Mouse (Mus musculus) G1E (cell line): ENCODE measurements around the gene Mrap2. TPM values are rescaled to one million over a fixed set of nuclear protein-coding genes. Genes with fewer than 3 reads are reported as not detected.
"Not testable (repeated sequence)": the region's sequence is repeated elsewhere in the genome, so short reads cannot be mapped to it uniquely, and the experiment has no call there.

Source experiments
- ATAC-seq: 2 replicates; pipeline ENCODE4 v1.8.0; 2016; ENCODE audit warnings: mild to moderate bottlenecking; ENCODE audit not compliant: insufficient number of reproducible peaks, poor library complexity, low FRiP score, severe bottlenecking; ENCODE audit errors: extremely low read depth
- DNase-seq: peaks from one replicate; pipeline ENCODE4 v3.0.0; 2012; ENCODE audit warnings: low spot score
- H3K27me3 ChIP-seq: 2 replicates; pipeline ENCODE4 v1.6.1; 2012; ENCODE audit warnings: mild to moderate bottlenecking, low read length, inconsistent platforms; ENCODE audit not compliant: insufficient read depth
- H3K36me3 ChIP-seq: replicated peaks from 2 replicates; pipeline ENCODE3; 2012; ENCODE audit warnings: mild to moderate bottlenecking, inconsistent platforms
- H3K4me1 ChIP-seq: 2 replicates; pipeline ENCODE4 v1.6.1; 2012; ENCODE audit warnings: low read depth, low read length, inconsistent platforms, mixed read lengths; ENCODE audit not compliant: insufficient read depth
- H3K4me3 ChIP-seq: 2 replicates; pipeline ENCODE4 v1.5.1; 2012; ENCODE audit warnings: low read depth, mild to moderate bottlenecking, inconsistent platforms, low read length, moderate library complexity, mixed read lengths
- H3K9me3 ChIP-seq: replicated peaks from 2 replicates; pipeline ENCODE4 v1.6.1; 2012; ENCODE audit warnings: inconsistent platforms
- CTCF ChIP-seq: IDR thresholded peaks from 2 replicates; pipeline ENCODE4 v1.5.1; 2012; ENCODE audit warnings: low read depth, low read length, inconsistent platforms, mixed read lengths
- GATA1 ChIP-seq: IDR thresholded peaks from 2 replicates; pipeline ENCODE4 v1.6.1; 2012; ENCODE audit warnings: borderline replicate concordance, low read length, inconsistent platforms, mixed read lengths
- GATA2 ChIP-seq: IDR thresholded peaks from 2 replicates; pipeline ENCODE4 v1.6.1; 2012; ENCODE audit warnings: low read depth, low read length, inconsistent platforms, borderline replicate concordance
- POLR2AphosphoS5 ChIP-seq: IDR thresholded peaks from 2 replicates; pipeline ENCODE4 v1.6.1; 2012; ENCODE audit warnings: low read depth, low read length, inconsistent platforms; ENCODE audit not compliant: insufficient replicate concordance
- TAL1 ChIP-seq: conservative IDR thresholded peaks from 2 replicates; pipeline ENCODE4 v1.6.1; 2012; ENCODE audit warnings: low read depth, low read length, inconsistent platforms, mixed read lengths
- polyA plus RNA-seq: library from polyadenylated mRNA; stranded (reverse); fragments of >175 nt; gene quantifications from 2 replicates; pipeline ENCODE4 v1.2.3, GENCODE M21; 2012
- total RNA-seq, 2 experiments: library from RNA; stranded (forward) in 1 of 2; stranded (reverse) in 1 of 2; fragments of 200-1000 nt in 1 of 2; fragments of >200 nt in 1 of 2; fragmentation: Nextera tagmentation in 1 of 2; gene quantifications; 2 replicates each; pipeline ENCODE4 v1.2.3; 2014 to 2017

Mrap2 gene
- not detected in 2 replicates for total RNA-seq (2014; fragmentation: Nextera tagmentation)
- total RNA-seq (2017) = not detected in 2 replicates
- polyA plus RNA-seq = not detected in 2 replicates

DNA sequence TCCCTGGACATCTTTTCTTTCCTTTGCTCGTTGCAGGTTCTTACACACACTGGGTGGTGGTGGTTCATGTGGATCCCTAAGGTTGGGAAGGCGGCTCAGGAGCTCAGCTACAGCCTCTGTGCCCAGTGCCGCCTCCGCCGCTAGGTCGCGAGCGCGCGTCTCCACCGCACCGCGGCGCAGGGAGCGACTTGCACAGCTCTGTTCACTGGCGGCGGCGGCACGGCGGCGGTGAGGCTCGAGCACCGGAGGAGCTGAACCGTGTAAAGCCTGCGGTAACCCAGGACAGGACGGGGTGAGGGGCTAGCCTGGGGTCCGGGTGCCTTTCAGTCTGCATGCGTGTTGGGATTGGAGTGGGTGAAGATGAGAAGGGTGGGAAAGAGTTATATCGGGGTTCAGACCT is at the start of gene Mrap2:
Mrap2 (plus strand) TSS at position 201 of the 400 bp plus-strand sequence.
- H3K27me3 ChIP-seq = no peaks in the 10 kb centered on the region
- H3K36me3 ChIP-seq = no peaks in the 10 kb centered on the region
- no peak for ATAC-seq
- H3K4me3 ChIP-seq = no peak within 1 kb of the TSS
- H3K9me3 ChIP-seq = no peaks in the 10 kb centered on the region
- no peak for TF ChIP-seq GATA2
- TF ChIP-seq TAL1 = no peak
- no peak for TF ChIP-seq POLR2AphosphoS5
- TF ChIP-seq GATA1 = no peak
- TF ChIP-seq CTCF = no peak
- H3K4me1 ChIP-seq = no peaks in the 10 kb centered on the region
- no peak for DNase-seq

DNA sequence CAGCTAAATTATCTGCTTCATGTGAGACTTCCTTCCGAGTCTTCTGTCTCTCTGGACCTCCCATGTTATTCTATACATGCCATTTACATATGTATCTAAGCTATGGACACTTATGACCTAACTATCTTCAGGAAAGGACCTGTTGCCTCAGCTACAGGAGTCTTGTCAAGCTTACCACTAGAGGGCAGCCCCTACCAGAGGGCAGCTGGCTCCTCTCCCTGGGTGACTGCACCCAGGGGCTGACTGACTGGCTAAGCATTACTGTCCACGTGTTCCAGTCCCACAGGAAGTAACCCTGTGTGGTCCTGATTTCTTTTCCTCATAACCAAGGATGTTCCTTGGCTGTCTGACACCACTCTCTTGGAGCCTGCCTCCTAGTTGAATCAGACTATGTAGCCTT is 46.1 kb upstream of the Mrap2 start:
- TF ChIP-seq CTCF (peak; percentile 44; the same call in 1 of the 2 replicates), GATA1 (no peak), POLR2AphosphoS5 (no peak), GATA2 (no peak), TAL1 (no peak)
- no peaks in the 10 kb centered on the region for H3K4me1 ChIP-seq
- peaks cover 3% of the 10 kb centered on the region; the same call in 1 of the 2 replicates for H3K27me3 ChIP-seq
- no peaks in the 10 kb centered on the region for H3K36me3 ChIP-seq
- DNase-seq (peak; percentile 12), ATAC-seq (peak; percentile 66; the same call in 1 of the 2 replicates)
- H3K4me3 ChIP-seq = no peak overlapping the region
- no peaks in the 10 kb centered on the region for H3K9me3 ChIP-seq

DNA sequence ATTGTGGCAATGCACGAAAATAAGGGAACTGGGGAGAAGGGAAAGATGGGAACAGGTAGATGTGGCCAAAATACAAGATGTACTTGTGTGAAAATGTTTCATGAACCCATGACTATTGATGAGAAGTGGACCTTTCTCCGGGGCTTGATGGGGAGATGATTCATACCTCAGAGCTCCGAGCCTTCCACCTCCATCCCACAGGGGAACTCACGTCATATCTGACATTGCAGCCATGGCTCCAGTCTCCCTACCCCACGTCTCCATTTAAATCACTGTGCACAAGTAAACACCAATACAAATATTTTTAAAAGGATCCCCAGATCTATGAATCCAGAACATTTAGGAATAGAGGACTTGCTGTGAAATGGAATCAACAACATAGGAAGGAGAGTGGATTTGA is 29.1 kb upstream of the Mrap2 start:
- Histone ChIP-seq H3K4me3 (no peak overlapping the region), H3K9me3 (no peaks in the 10 kb centered on the region), H3K27me3 (no peaks in the 10 kb centered on the region), H3K36me3 (no peaks in the 10 kb centered on the region), H3K4me1 (no peaks in the 10 kb centered on the region)
- no peak for TF ChIP-seq TAL1
- no peak for TF ChIP-seq CTCF
- no peak for TF ChIP-seq POLR2AphosphoS5
- TF ChIP-seq GATA1 = no peak
- no peak for TF ChIP-seq GATA2
- DNase-seq = no peak
- no peak for ATAC-seq

DNA sequence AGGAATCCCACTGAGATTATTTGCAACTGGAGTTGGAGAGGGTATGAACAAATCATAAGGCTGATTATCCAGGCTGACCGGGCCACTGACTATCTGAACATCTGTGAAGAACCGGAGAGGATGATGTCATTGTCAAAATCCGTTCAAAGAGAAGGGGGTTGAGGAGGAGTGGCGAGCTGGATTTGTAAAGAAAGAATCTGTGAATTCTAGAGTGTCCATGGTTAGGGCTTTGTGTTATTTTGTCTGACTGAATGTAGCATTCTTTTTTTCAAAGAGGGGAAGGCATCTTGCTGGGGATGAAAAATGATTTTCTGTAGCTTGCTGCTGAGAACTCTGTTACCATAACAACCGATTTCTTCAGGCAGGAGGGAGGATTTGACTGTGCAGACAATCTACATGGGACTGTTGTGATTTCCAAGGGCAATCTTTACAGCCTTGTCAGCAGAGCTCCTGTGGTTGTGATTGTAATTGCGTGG is 28.6 kb upstream of the Mrap2 start:
- no peak for DNase-seq
- TF ChIP-seq TAL1 = no peak
- no peak for TF ChIP-seq GATA1
- no peak for TF ChIP-seq GATA2
- TF ChIP-seq POLR2AphosphoS5 = no peak
- TF ChIP-seq CTCF = no peak
- no peaks in the 10 kb centered on the region for H3K27me3 ChIP-seq
- H3K4me3 ChIP-seq = no peak overlapping the region
- ATAC-seq = no peak
- H3K36me3 ChIP-seq = no peaks in the 10 kb centered on the region
- no peaks in the 10 kb centered on the region for H3K9me3 ChIP-seq
- H3K4me1 ChIP-seq = no peaks in the 10 kb centered on the region

DNA sequence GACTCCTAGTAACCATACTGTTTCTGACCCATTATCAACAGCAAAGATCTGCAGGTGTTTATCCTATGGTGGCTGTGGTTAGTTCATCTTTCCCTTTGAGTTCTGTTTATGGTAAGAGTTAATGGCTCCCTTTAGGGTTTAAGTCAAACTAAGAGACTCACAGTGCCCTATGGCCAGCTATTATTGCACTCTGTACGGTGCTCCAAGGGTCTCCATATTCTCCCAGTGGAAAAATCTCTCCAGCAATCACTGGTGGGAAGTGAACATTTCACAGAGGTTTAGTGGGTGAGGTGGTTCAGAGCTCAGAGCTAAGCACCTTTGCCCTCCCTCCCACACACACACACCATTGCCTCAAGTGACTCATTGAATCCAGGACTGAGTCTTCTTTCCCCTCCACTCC is 28.1 kb upstream of the Mrap2 start:
- H3K9me3 ChIP-seq = no peaks in the 10 kb centered on the region
- DNase-seq (no peak), ATAC-seq (no peak)
- no peak overlapping the region for H3K4me3 ChIP-seq
- no peaks in the 10 kb centered on the region for H3K27me3 ChIP-seq
- H3K4me1 ChIP-seq = no peaks in the 10 kb centered on the region
- TF ChIP-seq GATA2 = no peak
- H3K36me3 ChIP-seq = no peaks in the 10 kb centered on the region

DNA sequence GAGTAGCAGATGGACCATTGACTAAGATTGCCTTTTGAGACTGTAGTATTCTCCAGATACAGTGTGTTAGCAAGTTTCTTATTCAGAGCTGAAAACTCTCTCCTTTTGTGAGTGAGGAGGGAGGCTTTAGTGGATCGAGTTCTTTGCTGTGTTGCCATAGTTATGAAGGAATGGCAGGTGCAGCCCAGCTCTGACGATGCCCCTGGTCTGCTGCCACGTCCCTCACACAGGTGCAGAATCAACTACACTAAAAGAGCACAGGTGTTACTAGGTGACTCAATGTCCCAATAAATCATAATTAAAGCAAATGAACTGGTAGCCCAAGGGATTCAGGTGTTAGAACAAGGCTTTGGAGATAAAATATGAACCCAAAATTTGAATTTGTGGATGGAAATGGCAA is 25.1 kb upstream of the Mrap2 start:
- no peaks in the 10 kb centered on the region for H3K36me3 ChIP-seq
- ATAC-seq (no peak), DNase-seq (no peak)
- no peaks in the 10 kb centered on the region for H3K4me1 ChIP-seq
- H3K4me3 ChIP-seq = no peak overlapping the region
- H3K9me3 ChIP-seq = no peaks in the 10 kb centered on the region
- H3K27me3 ChIP-seq = peaks cover 7% of the 10 kb centered on the region; the same call in 1 of the 2 replicates
- TF ChIP-seq TAL1 = no peak
- no peak for TF ChIP-seq GATA1
- no peak for TF ChIP-seq GATA2
- TF ChIP-seq CTCF = no peak
- no peak for TF ChIP-seq POLR2AphosphoS5

DNA sequence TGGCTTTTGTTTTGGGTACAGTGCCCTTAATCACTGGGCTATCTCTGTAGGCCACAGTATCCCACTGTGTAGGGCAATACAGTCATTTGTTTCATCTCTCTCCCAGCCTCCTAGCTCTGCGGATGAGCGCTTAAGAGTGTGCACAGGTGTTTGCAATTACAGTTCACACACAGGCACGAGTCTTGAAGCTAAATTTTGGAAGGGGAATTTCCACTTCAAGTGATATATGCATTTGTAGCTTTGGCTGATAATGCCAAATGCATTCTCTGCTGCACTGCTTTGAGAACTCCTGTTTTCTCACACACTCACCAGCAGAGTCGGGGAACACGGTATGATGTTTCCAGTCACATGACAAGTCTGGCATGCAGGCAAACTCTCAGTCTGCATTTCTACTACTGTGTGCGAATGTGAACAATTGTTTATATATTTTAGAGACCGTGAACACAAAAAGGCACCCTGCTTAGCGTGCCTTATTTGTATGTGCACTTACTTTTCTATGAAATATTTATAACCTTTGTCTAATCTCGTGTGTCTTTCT is 22.1 kb upstream of the Mrap2 start:
- Histone ChIP-seq H3K4me1 (no peaks in the 10 kb centered on the region), H3K9me3 (no peaks in the 10 kb centered on the region), H3K36me3 (no peaks in the 10 kb centered on the region), H3K27me3 (peaks cover 10% of the 10 kb centered on the region; the same call in 1 of the 2 replicates), H3K4me3 (no peak overlapping the region)
- DNase-seq (no peak), ATAC-seq (no peak)
- TF ChIP-seq GATA1 (no peak), CTCF (no peak), POLR2AphosphoS5 (no peak), GATA2 (no peak), TAL1 (no peak)

DNA sequence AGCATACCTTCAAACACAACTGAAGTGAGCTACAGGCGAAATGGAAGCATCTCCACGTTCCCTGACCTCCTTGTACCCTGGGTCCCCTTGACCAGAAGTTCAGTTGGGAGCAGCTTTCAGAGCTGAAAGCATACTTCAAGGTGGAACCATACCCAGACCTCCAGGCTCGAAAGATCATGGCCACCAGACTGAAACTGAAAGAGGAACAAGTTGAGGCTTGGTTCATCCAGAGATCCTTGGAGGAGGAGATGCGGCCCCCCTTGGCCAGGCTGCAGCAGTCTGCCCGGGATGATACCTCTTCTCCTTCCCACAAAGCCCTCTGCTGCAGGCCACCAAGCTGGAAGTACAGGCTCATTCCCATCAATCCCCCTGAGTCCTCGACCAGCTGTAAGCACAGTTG is 17.1 kb upstream of the Mrap2 start:
- ATAC-seq, H3K36me3 ChIP-seq, H3K9me3 ChIP-seq, H3K4me1 ChIP-seq, H3K27me3 ChIP-seq, H3K4me3 ChIP-seq, DNase-seq: not testable (repeated sequence)
